Mouse (Mus musculus) retina, adult 2 months (tissue): ENCODE measurements around the gene B3gnt7.

Experiments
- DNase-seq: peaks from one replicate; pipeline ENCODE4 v3.0.0-alpha.2; 2012; ENCODE audit warnings: low read depth, low spot score

The B3gnt7 gene

GRCm38 (mm10) chr1:86302532-86302931, at the start of gene B3gnt7:
TSS of gene B3gnt7 (plus strand) at chr1:86302832.
- no peak for DNase-seq

- DNase-seq: no peak
These were observed 49.2 kb upstream of the B3gnt7 start for GRCm38 (mm10) chr1:86253410-86253809.

DNA sequence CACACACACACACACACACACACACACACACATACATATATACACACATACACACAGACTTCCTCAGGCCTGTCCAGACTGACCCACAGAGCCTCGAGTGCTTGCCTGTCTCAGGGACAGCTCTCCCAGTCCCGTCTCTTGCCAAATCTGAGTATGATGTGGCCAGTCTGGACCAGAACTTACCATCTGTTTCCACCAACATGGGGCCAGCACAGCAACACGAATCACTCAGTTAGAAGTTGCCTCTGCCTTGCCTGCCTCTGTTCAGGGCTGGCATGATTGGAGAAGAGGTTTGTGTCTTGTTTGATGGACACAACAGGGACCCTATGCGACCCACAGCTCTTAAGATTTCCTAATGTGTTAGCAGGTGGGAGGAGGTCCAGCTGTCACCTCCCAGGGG, 46.3 kb upstream of the B3gnt7 start:
- DNase-seq: no peak

GRCm38 (mm10) chr1:86257228-86257627, 45.4 kb upstream of the B3gnt7 start:
- no peak for DNase-seq

DNA sequence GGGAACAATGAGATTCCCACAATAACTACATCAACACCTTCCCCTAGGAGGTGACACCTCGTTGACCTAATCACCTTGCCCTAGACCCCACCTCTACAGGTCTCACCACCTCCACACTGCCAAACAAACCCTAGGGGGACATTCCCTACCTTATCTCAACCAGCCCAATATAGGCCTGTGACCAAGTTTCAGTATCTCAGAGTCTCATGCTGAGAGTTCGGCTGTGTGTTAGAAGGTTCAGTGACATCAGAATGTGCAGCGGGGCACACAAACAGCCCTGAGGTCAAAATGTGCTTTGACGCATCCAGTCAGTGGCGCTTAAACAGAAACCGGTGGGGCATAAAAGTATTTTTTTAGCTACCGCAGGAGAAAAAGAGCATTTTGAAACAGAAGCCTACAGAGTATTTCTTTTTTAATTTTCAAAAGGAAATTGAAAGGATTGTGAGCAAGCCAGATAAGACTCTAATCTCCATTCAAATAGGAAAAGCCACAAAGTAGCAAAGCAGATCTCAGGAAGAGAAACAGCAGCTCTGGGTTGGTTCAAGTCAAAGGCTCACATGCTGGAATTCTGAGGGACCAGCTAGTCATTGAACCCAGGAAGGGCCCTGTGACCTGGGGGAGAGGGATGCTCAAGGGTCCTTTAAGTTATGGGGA, 44.3 kb upstream of the B3gnt7 start:
- DNase-seq: no peak

DNA sequence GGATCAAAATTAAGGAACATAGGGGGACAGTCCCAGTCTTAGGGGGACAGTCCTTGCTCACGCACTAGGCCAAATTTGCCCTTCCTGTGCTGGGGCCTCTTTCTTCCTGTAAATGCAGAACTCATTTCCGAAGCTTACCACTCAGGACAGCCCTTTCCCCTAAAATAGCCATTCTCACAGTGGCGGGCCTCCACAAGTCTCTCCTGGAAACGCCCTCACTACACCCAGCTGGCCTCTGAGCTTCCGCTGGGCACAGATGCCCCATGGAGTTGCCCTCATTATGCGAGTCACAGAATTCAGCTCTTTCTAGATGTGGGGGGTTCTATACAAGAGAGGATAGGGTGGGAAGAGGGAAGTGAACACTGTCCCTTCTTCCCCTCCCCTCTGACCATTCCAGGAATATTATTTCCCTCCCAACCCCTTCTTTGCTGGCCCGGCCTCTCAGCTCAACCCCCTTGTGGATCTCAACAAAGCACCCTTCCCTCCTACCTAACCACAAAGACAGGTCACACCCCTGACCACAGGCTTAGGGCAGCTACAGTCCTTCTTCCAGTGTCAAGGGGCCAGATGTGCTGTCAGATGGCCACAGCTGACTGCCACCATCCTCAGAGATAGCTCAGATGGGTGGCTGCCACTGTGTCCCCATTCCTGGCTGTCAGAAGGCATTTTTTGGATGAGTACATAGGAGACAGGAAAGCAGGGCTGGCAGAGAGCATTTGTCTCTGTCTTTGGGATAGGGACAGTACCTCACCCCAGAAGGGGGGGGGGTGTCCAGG, 38.9 kb upstream of the B3gnt7 start:
- DNase-seq: no peak

DNA sequence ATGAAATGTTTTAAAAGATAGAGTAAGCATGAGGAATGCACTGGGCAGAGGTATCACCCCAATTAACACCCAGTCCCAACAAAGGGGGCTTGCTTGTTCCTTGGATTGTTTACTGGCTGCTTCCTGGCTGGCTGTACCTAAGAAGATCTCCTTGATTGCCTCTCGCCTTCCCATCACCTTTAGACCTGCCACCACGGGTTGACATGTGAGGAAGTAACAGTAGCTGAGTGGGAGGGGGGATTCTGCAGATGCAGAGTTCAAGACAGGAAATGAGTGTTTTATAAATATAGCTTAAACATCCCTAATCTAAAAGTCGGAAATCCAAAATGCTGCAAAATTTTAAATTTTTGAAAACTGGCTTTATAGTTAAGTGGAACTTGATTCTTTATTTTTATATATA, 37.6 kb upstream of the B3gnt7 start:
- no peak for DNase-seq

DNA sequence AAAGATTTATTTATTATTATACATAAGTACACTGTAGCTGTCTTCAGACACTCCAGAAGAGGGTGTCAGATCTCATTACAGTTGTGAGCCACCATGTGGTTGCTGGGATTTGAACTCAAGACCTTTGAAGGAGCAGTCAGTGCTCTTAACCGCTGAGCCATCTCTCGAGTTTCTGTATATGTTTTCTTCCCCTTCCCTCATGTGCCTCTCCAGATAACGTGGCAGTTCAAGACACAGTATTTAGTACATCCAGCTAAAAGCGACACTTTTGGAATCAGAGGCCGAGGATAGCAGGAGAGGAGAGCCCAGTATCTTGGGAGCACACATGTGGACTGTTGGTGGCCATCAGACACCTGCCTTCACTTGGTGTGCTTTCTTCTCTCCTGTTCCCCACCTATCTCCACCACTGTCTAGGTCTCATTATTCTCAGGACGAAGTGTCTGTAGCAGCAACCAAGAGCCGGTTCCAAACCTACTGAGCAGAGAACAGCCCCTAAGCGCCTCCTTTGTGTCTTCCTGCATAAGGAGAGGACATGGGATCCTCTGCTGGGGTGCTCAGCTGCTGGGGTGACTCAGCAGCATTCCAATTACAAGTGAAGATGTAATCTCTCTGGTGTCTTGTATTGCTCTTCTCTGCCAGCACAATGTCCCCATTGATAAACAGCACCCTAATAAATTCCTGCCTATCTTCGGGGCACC, 34.0 kb upstream of the B3gnt7 start:
- DNase-seq: no peak

DNA sequence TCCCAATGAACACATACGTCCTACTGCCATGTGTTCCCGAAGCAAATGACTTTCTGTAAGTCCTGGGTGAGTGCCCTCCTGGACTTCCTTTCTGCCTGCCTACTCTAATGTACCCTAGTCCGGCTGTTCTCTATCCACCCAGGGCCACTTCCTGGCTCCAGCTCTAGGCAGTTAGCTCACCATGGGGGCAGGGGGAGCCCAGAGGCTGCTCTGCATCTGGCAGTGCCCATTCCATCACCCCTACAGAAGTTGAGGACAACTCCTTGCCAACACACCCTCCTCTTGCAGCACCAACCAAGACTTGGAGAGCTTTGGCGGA, 33.5 kb upstream of the B3gnt7 start:
- no peak for DNase-seq

DNA sequence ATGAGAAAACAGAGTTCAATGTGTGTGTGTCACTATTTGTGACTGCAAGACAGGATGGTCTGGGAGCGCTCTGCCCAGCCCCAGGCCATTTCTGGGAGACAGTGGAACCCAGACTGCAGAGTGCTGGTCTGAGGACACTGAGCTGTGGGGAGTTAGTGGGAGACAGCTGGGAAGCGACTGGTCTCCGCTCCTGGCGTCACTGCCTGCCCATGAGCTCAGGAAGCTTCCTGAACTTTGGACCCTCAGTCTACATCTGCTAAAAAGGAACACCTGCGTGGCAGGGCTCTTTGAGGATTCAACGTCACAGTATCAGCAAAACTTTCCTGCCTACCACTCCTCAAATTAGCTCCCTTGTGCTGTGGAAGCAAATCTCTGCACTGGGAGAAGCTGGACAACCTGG, 30.9 kb upstream of the B3gnt7 start:
- DNase-seq: no peak

DNA sequence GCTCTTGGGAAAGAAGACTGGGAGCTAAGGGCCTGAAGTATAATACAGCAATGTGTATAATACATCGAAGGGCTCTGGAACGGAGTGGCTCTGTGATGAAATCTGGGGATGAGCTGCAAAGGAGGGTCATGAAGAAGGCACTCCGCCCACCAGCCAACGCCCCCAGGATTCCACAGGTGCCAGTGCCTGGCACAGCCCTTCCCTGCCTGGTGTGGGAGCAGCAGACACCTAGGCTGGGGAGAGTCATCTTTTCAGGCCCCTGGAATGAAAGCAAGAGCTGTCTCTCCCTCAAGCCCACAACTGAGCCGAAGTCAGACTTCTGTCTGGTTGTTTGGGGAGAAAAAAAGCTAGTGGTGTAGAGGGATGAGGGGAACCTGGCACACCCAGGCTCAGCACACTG, 25.6 kb upstream of the B3gnt7 start:
- no peak for DNase-seq

- no peak for DNase-seq
These were observed 20.7 kb upstream of the B3gnt7 start for GRCm38 (mm10) chr1:86281781-86282536.

- no peak for DNase-seq
These were observed 18.5 kb upstream of the B3gnt7 start for GRCm38 (mm10) chr1:86284101-86284500.

GRCm38 (mm10) chr1:86285295-86285694, 17.3 kb upstream of the B3gnt7 start:
- DNase-seq: no peak

DNA sequence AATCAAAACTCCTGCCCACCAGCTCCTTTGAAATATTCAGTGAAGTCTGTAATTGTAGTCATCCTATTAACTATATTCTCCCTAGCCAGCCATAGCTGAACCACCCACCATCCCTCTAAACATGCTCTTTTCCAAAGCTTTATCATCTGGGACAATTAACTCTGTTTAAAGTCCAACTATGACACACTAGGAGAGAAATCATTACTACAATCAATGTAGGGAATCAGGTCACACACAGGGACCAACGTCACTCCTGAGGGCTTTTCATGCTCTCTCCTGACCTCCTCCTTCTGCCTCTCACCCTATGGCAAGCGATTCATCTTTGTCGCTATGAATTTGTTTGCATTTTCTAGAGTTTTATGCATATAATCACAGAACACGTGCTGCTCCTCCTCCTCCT, 15.2 kb upstream of the B3gnt7 start:
- no peak for DNase-seq

DNA sequence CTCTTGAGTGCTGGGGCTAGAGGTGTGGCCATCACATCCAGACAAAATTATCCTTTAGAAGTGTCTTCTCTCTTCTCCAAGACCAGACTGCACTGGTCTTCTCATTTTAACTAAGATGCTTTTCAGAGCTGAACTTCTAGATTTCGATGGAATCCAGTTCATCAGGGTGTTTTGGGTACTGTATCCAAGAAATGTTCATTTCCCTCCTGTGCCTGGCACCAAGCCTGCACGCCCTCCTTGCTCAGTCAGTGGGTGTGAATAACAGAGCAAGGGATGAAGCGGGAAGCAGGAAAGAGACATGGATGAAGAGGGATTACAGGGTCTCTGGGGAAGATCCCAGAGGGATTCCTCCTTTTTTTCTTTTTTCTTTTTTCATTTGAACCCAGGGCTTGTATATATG, 12.2 kb upstream of the B3gnt7 start:
- no peak for DNase-seq

- DNase-seq: no peak
These were observed 9.5 kb upstream of the B3gnt7 start for GRCm38 (mm10) chr1:86293091-86293490.

DNA sequence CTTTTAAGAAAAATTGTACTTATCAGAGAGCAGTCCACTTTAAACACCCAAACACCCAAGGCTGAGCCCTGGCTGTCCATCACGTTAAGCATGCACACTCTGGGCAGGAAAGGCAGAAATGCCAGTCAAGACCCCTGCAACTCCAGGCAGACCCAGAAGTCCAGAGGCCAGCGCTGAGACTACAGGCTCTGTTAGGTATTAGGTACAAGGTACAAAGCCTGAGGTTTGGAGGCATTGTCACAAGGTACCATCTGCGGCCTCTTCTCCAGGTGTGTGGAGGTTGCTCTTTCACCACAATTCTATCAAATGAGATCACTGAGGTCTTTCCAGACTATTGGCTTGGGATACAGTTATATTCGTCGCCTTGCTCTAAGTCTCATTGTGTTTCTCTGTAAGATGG, 8.8 kb upstream of the B3gnt7 start:
- no peak for DNase-seq

DNA sequence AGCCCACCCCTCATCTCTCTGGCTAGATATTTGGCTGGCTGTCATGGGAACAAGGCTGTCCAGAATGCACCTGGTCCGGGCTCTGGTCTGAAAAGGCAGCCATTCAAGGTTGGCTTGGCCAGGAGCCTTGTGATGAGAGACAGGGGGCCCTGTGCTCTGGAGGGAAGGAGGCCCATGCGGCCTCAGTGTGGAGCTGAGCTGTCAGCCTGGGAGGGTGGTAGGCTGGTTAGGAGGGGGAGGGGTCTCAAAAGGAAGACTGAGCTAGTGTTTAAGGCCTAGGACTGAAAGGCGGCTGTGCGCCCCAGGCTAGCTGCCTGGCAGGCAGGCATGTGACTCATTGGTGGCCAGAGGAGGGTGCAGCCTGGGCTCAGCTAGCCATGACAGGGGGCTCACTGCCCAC, 8.2 kb upstream of the B3gnt7 start:
- DNase-seq: no peak

GRCm38 (mm10) chr1:86300093-86300492, 2.5 kb upstream of the B3gnt7 start:
- DNase-seq: no peak

- DNase-seq: no peak
These were observed 1.9 kb upstream of the B3gnt7 start for GRCm38 (mm10) chr1:86300731-86301130.
